Mouse (Mus musculus) adrenal gland, postnatal 36 days (tissue): ENCODE results near the gene Pacs1. TPM values are rescaled to one million over a fixed set of nuclear protein-coding genes. Genes with fewer than 3 reads are reported as not detected.
A peak's percentile ranks its signal among the peaks of the same experiment; 100 is the strongest.

Source experiments
- DNase-seq, 2 experiments: peaks; one replicate each; pipeline ENCODE4 v3.0.0; 2021; ENCODE audit warnings: mixed read lengths in 1 of 2
- long read RNA-seq, 2 experiments: library from polyadenylated mRNA; stranded (forward); transcript quantifications; one replicate each; pipeline ENCODE4 v2.0.0; 2021; ENCODE audit warnings: borderline sequencing depth in 2 of 2
- total RNA-seq, 2 experiments: library from RNA; stranded (reverse); gene quantifications; 2 replicates each; pipeline ENCODE4 v1.2.3; 2021

The Pacs1 gene
- 10 to 100 TPM; 15.6 to 23.6 TPM for total RNA-seq
- long read RNA-seq, experiment 1, partial matches to known transcripts, result 3 of 7 reads
- long read RNA-seq, experiment 1, other reads (novel, unspliced or antisense), result 4 of 7 reads
- long read RNA-seq, experiment 2, partial matches to known transcripts, result 0 of 4 reads
- long read RNA-seq, experiment 2, other reads (novel, unspliced or antisense), result 4 of 4 reads

- DNase-seq, result peak; percentile 92 to 95
Observed at GRCm38 (mm10) chr19:5272801-5273733, at the start of gene Pacs1. Gene Pacs1, minus strand, starts transcription at chr19:5273119.

- DNase-seq, result no peak
Observed at GRCm38 (mm10) chr19:5313189-5313588, 40.3 kb upstream of the Pacs1 start.

DNA sequence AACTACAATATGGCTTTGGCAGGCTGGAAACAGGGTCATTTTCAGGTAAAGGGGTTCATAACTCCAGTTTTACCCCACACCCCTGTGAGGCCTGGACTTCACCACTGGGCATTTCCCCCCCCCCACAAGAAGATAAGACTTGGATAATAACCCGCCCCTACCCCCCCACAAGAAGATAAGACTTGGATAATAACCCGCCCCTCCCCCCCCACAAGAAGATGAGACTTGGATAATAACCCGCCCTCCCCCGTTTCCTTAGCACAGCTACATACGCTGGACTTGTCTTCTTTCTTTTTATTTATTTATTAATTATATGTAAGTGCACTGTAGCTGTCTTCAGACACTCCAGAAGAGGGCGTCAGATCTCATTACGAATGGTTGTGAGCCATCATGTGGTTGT is 36.1 kb upstream of the Pacs1 start:
- DNase-seq, result no peak

DNA sequence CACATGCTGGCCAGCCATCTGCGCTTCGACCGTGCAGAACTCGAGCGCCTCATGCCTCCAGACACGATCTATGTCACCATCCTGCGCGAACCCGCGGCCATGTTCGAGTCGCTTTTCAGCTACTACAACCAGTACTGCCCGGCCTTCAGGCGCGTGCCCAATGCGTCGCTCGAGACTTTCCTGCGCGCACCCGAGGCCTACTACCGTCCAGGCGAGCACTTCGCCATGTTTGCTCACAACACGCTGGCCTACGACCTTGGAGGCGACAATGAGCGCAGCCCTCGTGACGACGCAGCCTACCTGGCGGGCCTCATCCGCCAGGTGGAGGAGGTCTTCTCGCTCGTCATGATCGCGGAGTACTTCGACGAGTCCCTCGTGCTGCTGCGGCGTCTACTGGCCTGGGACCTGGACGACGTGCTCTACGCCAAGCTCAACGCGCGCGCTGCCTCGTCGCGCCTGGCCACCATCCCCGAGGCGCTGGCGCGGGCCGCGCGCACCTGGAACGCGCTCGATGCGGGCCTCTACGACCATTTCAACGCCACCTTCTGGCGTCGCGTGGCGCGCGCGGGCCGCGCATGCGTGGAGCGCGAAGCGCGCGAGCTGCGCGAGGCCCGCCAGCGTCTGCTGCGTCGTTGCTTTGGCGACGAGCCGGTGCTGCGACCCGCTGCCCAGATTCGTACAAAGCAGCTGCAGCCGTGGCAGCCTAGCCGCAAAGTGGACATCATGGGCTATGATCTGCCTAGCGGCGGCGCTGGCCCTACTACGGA is 34.2 kb upstream of the Pacs1 start:
- peak in 1 of 2 experiments; percentile 20 for DNase-seq

DNA sequence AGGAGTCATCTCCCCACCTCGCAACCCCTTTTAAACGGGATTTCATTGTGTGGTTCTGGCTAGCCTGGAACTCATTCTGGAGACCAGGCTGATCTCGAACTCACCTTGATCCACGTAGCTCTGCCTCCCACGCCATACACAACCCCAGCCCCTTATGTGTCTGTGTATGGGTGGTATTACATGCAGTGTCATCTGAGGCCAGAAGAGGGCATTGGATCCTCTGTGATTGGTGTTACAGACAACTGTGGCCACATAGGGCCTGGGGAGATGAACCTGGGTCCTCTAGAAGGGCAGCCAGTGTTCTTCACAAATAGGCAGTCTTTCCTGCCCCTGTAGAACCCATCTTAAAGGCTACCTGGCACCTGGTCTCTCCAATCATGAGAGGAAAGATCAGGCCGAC is 33.4 kb upstream of the Pacs1 start:
- no peak for DNase-seq

DNA sequence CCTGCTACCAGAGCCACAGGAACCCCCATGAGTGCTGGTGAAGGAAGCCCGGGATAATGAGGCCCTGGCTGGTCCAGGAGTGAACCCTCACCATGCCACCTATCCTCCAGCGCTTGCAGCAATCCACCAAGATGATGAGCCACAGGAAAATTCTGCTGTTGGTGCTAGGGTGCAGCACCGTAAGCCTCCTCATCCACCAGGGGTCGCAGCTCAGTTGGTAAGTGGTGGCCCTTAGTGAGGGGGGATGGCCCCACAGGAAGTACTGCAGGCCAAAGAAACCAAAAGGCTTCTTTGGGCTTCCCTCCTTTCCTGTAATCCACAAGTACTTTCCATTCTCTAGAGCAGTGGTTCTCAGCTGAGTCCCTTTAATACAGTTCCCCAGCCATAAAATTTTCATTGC is 29.5 kb upstream of the Pacs1 start:
- peak; percentile 45 to 69 for DNase-seq

DNA sequence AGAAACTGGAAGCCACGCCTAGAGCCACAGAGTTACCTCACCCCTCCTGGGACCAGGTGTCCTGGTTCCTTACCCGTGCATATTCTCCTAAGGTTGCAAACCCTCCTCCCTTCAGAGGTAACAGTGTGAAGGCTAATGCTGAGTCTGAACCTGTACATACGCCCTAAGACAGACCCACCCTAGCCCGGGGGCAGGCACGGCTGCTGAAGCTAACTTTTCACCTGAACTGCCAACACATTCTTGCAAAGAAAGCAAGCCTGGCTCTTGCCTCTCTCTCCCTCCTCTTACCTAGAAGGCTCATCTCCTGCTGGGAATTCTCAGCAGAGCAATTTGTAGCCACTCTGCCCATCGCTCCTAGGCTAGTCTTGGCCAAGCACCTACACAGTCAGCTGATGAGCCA is 27.7 kb upstream of the Pacs1 start:
- no peak for DNase-seq

- no peak for DNase-seq
Observed at GRCm38 (mm10) chr19:5297903-5298800, 25.2 kb upstream of the Pacs1 start, which contains the start of gene Gal3st3. Gene Gal3st3, plus strand, starts transcription at chr19:5298331.

GRCm38 (mm10) chr19:5296630-5297029 is 23.7 kb upstream of the Pacs1 start:
- DNase-seq, result no peak

DNA sequence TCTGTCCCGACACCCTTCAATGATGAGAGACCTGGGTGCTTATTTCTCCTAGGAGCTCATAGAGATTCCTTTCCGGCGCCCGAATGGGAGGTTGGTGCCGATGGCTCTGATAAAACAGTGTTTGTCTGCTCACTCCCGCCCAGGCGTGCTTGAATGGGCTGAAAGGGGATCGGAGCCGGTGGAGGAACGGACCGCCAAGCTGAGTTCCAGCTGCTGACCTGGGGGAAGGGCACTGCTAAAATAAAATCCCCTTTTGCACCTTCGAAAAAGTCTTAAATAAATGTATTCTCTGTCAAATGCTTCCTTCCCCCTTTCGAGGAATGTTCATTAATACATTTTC is 22.8 kb upstream of the Pacs1 start:
- no peak for DNase-seq

- peak; percentile 97 to 99 for DNase-seq
Observed at GRCm38 (mm10) chr19:5294972-5295735, 22.2 kb upstream of the Pacs1 start, which contains the start of gene Sf3b2. Gene Sf3b2, minus strand, starts transcription at chr19:5295455.

DNA sequence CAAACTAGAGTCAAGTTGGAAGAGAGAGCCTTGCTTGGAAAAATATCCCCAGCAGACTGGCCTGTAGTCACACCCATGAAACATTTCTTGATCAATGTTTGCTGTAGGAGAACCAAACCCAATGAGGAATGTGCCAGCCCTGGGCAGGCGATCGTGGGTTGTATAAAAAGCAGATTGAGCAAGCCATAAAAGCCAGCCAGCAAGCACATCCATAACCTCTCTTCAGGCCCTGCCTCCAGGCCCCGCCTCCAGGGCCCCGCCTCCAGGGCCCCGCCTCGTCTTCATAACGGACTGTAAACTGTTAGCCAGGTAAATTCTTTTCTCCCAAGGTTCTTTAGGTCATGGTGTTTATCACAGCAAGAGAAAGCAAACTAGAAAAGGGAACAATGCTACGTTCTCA is 5.5 kb upstream of the Pacs1 start:
- DNase-seq, result peak; percentile 41 to 62

GRCm38 (mm10) chr19:5277140-5277539 is 4.2 kb upstream of the Pacs1 start:
- DNase-seq, result no peak

DNA sequence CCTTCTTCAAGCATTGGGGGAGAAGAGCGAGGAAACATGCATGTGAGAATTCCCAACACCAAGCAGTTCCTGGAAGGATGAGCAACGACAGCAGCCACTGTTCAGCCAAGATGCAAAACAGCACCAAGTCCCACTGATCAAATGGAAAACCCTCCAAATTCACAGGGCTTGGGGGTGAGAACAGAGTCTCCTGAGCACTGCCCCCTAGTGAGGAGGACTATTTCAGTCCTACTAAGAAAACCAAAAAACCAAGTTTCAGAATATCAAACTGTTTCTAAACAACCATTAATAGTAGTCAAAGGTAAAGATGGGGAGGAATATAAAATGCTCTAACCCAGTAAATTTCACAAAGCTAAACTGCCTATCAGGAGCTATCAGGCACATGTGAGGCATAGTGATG is 3.6 kb upstream of the Pacs1 start:
- DNase-seq, result no peak

DNA sequence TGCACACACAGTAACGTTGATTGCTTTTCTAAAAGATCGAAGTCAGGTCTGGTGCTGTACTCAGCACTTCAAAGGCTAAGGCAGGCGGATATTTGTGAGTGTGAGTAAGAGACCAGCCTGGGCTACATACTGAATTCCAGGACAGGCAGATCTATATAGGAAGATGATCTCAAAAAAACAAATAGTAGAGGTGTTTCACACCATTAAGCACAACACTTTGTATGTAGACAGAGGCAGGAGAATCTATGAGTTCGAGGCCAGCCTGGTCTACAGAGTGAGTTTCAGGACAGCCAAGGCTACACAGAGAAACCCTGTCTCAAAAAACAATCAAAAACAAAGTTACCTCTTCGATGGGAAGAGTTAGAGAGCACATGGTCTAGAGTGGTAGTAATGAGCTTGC is 2.8 kb upstream of the Pacs1 start:
- DNase-seq, result no peak

- DNase-seq, result no peak
Observed at GRCm38 (mm10) chr19:5274641-5275040, 1.7 kb upstream of the Pacs1 start.

DNA sequence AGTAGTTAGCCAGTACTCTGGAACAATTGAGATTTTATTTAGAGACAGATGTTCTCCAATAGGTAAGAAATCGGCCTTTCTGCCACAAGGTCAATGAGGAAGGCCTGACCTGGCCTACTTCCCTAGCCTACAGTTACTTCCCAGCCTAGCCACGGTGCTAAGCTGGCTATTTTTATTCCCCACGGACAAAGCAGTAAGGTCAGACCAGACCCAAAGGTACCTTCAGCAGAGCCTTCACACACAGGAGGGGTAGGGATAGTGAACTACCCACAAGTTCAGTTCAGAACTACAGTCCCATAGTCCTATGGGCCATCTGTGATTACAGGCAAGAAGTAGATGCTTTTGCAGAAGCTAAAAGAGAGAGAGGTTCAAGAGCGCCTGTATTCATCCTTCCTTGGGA is 997 bp upstream of the Pacs1 start:
- DNase-seq, result no peak

DNA sequence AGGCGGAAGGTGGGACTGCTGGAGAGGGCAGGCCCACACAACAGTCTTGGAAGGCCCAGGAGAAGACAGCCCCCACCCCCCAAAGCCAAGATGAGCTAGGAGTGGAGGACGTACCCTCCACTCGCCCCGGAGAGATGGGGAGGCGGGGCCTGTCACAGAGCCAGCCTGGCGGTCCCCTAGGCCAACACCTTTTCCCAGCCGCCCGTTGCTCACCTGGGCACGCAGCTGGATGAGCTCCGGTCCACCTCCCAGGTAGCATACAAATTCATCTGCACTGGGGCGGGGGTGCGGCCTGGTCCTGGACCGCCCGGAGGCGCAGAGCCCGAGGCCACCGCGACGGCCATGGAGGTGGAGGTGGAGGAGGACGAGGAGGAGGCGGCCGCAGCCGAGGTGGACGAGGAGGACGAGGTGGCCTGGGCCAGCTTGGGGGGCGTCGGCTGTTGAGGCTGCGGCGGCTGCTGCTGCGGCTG is 558 bp downstream of the Pacs1 start:
- DNase-seq, result peak; percentile 45 to 67

DNA sequence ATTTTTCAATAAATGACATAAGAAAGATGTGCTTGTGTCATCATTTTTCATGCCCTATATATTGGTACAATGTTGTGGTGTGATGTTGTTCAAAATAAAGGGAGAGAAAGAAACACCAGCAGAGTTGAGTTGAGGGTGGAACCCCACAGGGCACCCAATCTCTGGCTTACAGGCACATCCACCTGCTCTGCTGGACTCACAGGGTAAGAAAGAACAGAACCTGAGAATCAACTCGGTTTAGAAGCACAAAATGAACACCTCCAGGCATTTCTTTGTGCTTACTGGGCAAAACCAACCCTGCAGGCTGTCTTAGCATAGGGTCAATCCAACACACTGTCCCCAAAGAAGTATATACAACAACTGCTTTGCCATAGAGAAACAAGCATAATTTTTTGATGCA is 1.5 kb downstream of the Pacs1 start:
- DNase-seq, result no peak

GRCm38 (mm10) chr19:5269392-5269791 is 3.5 kb downstream of the Pacs1 start:
- DNase-seq, result no peak

- DNase-seq, result no peak
Observed at GRCm38 (mm10) chr19:5268875-5269274, 4.0 kb downstream of the Pacs1 start.
